Mouse (Mus musculus) G1E (cell line): ENCODE measurements around the gene Ralgapa2.

Source experiments
- CTCF ChIP-seq: IDR thresholded peaks from 2 replicates; pipeline ENCODE4 v1.5.1; 2012; ENCODE audit warnings: low read depth, low read length, inconsistent platforms, mixed read lengths
- GATA1 ChIP-seq: IDR thresholded peaks from 2 replicates; pipeline ENCODE4 v1.6.1; 2012; ENCODE audit warnings: borderline replicate concordance, low read length, inconsistent platforms, mixed read lengths
- GATA2 ChIP-seq: IDR thresholded peaks from 2 replicates; pipeline ENCODE4 v1.6.1; 2012; ENCODE audit warnings: low read depth, low read length, inconsistent platforms, borderline replicate concordance

DNA sequence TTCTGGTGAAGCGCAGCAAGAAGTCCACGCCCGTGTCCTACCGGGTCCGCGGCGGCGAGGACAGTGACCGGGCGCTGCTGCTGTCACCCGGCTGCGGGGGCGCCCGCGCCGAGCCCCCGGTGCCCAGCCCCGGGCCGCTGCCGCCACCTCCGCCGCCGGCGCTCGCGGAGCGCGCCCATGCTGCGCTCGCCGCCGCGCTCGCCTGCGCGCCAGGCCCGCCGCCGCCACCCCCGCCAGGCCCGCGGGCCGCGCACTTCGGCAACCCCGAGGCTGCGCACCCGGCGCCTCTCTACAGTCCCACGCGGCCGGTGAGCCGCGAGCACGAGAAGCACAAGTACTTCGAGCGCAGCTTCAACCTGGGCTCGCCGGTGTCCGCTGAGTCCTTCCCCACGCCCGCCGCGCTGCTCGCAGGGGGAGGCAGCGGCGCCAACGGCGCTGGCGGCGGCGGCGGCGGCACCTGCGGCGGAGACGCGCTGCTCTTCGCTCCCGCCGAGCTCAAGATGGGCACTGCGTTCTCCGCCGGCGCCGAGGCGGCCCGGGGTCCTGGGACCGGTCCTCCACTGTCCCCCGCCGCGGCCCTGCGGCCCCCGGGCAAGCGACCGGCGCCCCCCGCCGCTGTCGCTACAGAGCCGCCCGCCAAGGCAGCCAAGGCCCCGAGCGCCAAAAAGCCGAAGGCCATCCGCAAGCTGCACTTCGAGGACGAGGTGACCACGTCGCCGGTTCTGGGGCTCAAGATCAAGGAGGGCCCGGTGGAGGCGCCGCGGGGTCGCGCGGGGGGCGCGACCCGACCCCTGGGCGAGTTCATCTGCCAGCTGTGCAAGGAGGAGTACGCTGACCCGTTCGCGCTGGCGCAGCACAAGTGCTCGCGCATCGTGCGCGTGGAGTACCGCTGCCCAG, 289.6 kb downstream of the Ralgapa2 start:
- TF ChIP-seq CTCF, result no peak
- TF ChIP-seq GATA1, result no peak
- TF ChIP-seq GATA2, result no peak
